Mouse (Mus musculus) olfactory bulb, adult 2 months (tissue): ENCODE data around the gene Ptk7. TPM values are rescaled to one million over a fixed set of nuclear protein-coding genes. Genes with fewer than 3 reads are reported as not detected.
"Not testable (repeated sequence)": the region's sequence is repeated elsewhere in the genome, so short reads cannot be mapped to it uniquely, and the experiment has no call there.

Experiments used
- H3K27ac ChIP-seq: fragments of 200-500 bp; 2 replicates; pipeline ENCODE4 v1.5.1; 2012; ENCODE audit warnings: low read depth, low read length; ENCODE audit not compliant: insufficient read depth
- H3K4me1 ChIP-seq: fragments of 200-500 bp; 2 replicates; pipeline ENCODE4 v1.6.1; 2012; ENCODE audit warnings: low read length; ENCODE audit not compliant: control insufficient read depth, insufficient read depth
- H3K4me3 ChIP-seq: fragments of 200-500 bp; 2 replicates; pipeline ENCODE4 v1.5.1; 2012; ENCODE audit warnings: mild to moderate bottlenecking, low read depth, low read length, moderate library complexity; ENCODE audit not compliant: insufficient read depth
- CTCF ChIP-seq: fragments of 200-500 bp; IDR thresholded peaks from 2 replicates; pipeline ENCODE4 v1.5.1; 2012; ENCODE audit warnings: low read depth, mild to moderate bottlenecking, low read length, moderate library complexity; ENCODE audit not compliant: insufficient read depth
- POLR2A ChIP-seq: fragments of 200-500 bp; IDR thresholded peaks from 2 replicates; pipeline ENCODE4 v1.6.1; 2012; ENCODE audit warnings: mild to moderate bottlenecking, low read depth, low read length, moderate library complexity; ENCODE audit not compliant: insufficient read depth
- WGBS: fragments of 180-500 bp; shearing (Covaris S2); methylation state at CpG from one replicate; pipeline ENCODE4 v1.1.7; 2018; 5-methylcytosine and 5-hydroxymethylcytosine counted together
- polyA plus RNA-seq: library from polyadenylated mRNA; stranded (reverse); fragments of >200 nt; gene quantifications from 2 replicates; pipeline ENCODE4 v1.2.4, GENCODE M21; 2012; ENCODE audit warnings: low replicate concordance; ENCODE audit not compliant: missing spikeins, insufficient read depth, insufficient read length

Ptk7 gene
- polyA plus RNA-seq, 1 experiment, result not detected

- no peak overlapping the region for H3K27ac ChIP-seq
- peaks cover 13% of the 10 kb centered on the region for H3K4me1 ChIP-seq
- WGBS, result 91% methylated on average over 5 of the region's 5 CpGs
- H3K4me3 ChIP-seq, result no peak overlapping the region
- TF ChIP-seq CTCF (no peak), POLR2A (no peak)
Observed at GRCm38 (mm10) chr17:46558151-46558550, 71.2 kb downstream of the Ptk7 start.

GRCm38 (mm10) chr17:46557321-46557720 is 72.0 kb downstream of the Ptk7 start:
- H3K4me3 ChIP-seq, H3K27ac ChIP-seq: not testable (repeated sequence)
- peaks cover 19% of the 10 kb centered on the region for H3K4me1 ChIP-seq

- H3K4me3 ChIP-seq, result peak overlapping the region; percentile 56
- 0% methylated on average over 11 of the region's 11 CpGs for WGBS
- TF ChIP-seq POLR2A (no peak), CTCF (no peak)
- H3K4me1 ChIP-seq, result peaks cover 21% of the 10 kb centered on the region
- peak overlapping the region; percentile 61 for H3K27ac ChIP-seq
Observed at GRCm38 (mm10) chr17:46556584-46556945, 72.7 kb downstream of the Ptk7 start.

- TF ChIP-seq CTCF, result peak; percentile 52; the same call in 1 of the 2 replicates
- peak; percentile 33; the same call in 1 of the 2 replicates for TF ChIP-seq POLR2A
- under 1% methylated on average over 87 of the region's 87 CpGs for WGBS
- H3K4me3 ChIP-seq, result peak within 1 kb of the TSS; percentile 94
- H3K27ac ChIP-seq, result peak within 1 kb of the TSS; percentile 91
- peaks cover 25% of the 10 kb centered on the region for H3K4me1 ChIP-seq
Observed at GRCm38 (mm10) chr17:46555673-46556583, 73.4 kb downstream of the Ptk7 start, which contains the start of gene Srf. Gene Srf, minus strand, starts transcription at chr17:46556175.

- under 1% methylated on average over 75 of the region's 75 CpGs for WGBS
- Histone ChIP-seq H3K4me1 (peaks cover 28% of the 10 kb centered on the region), H3K27ac (peak overlapping the region; percentile 91), H3K4me3 (peak overlapping the region; percentile 94)
- no peak for TF ChIP-seq CTCF
- no peak for TF ChIP-seq POLR2A
Observed at GRCm38 (mm10) chr17:46554977-46555672, 74.2 kb downstream of the Ptk7 start.

- Histone ChIP-seq H3K4me1 (peaks cover 28% of the 10 kb centered on the region), H3K27ac (peak overlapping the region; percentile 33; the same call in 1 of the 2 replicates), H3K4me3 (peak overlapping the region; percentile 94)
- TF ChIP-seq POLR2A, result no peak
- no peak for TF ChIP-seq CTCF
- 1% methylated on average over 11 of the region's 11 CpGs for WGBS
Observed at GRCm38 (mm10) chr17:46554646-46554976, 74.7 kb downstream of the Ptk7 start.

- 68% methylated on average over 3 of the region's 3 CpGs for WGBS
- no peak overlapping the region for H3K27ac ChIP-seq
Observed at GRCm38 (mm10) chr17:46553926-46554325, 75.4 kb downstream of the Ptk7 start.

GRCm38 (mm10) chr17:46553469-46553868 is 75.8 kb downstream of the Ptk7 start:
- 44% methylated on average over 11 of the region's 11 CpGs for WGBS
- H3K4me1 ChIP-seq, result peaks cover 28% of the 10 kb centered on the region
- H3K27ac ChIP-seq, result peak overlapping the region; percentile 79
- peak overlapping the region; percentile 50 for H3K4me3 ChIP-seq
- no peak for TF ChIP-seq POLR2A
- TF ChIP-seq CTCF, result no peak

More at GRCm38 (mm10) chr17:46553926-46554325, 75.4 kb downstream of the Ptk7 start:
- Histone ChIP-seq H3K4me1 (peaks cover 28% of the 10 kb centered on the region), H3K4me3 (no peak overlapping the region)
- TF ChIP-seq CTCF (no peak), POLR2A (no peak)

GRCm38 (mm10) chr17:46552841-46553423 is 76.4 kb downstream of the Ptk7 start:
- Histone ChIP-seq H3K27ac (peak overlapping the region; percentile 79), H3K4me3 (peak overlapping the region; percentile 50), H3K4me1 (peaks cover 28% of the 10 kb centered on the region)
- TF ChIP-seq POLR2A (no peak), CTCF (no peak)
- WGBS, result 2% methylated on average over 24 of the region's 24 CpGs
